Mouse (Mus musculus) skeletal muscle tissue, postnatal 0 days (tissue): ENCODE results near the gene Olfr118. TPM values are rescaled to one million over a fixed set of nuclear protein-coding genes. Genes with fewer than 3 reads are reported as not detected.

Experiments used
- polyA plus RNA-seq: library from polyadenylated mRNA; unstranded; fragments of >200 nt; fragmentation: Nextera tagmentation; extraction: Ambion mirVana; gene quantifications from 2 replicates; pipeline ENCODE4 v1.2.1, GENCODE M21; 2015

The Olfr118 gene
- not detected in 2 replicates for polyA plus RNA-seq

GRCm38 (mm10) chr17:37666688-37667087 lies at the start of gene Olfr118:
Gene Olfr118 (plus strand): TSS chr17:37666988.

DNA sequence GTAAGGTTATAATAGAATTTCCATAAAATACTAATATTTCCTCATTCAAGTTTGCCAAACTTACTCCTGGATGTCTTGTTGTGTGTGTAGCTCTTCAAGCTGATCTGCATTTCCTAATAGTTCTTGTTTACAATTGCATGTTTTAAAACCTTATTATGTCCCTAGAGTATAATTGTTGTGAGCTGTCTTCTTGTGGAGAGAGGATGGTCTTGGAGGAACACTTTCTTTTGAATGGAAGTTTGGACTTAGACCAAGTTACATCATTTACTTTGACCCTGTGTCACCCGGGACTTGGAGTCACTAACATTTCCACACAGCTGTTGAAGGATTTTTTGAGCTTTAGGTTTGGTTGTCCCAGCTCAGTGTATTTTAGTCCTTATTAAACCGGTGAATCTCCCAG lies 39.8 kb upstream of the Olfr118 start, which contains the start of the genes Olfr115 and Olfr116:
Olfr115 (minus strand) TSS at position 101 of the 400 bp plus-strand sequence.
Olfr116 (minus strand) TSS at position 191 of the 400 bp plus-strand sequence.

GRCm38 (mm10) chr17:37663682-37664081 lies 3.1 kb upstream of the Olfr118 start, which contains the start of gene Olfr117:
Gene Olfr117 (minus strand): TSS chr17:37663782.

DNA sequence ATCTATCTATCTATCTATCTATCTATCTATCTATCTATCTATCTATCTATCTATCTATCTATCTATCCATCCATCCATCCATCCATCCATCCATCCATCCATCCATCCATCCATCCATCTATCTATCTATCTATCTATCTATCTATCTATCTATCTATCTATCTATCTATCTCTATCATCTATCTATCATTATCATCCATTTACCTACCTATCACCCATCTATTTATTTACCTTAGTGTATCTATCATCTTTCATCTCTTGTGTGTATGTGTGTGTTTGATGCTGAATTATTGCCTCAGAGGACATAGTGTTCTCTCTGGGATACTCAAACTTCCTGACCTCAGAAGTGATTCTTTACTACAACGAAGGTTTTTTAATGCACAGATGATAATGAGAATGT lies 29.5 kb downstream of the Olfr118 start, which contains the start of gene Olfr119:
Olfr119 (plus strand) TSS at position 301 of the 400 bp plus-strand sequence.

DNA sequence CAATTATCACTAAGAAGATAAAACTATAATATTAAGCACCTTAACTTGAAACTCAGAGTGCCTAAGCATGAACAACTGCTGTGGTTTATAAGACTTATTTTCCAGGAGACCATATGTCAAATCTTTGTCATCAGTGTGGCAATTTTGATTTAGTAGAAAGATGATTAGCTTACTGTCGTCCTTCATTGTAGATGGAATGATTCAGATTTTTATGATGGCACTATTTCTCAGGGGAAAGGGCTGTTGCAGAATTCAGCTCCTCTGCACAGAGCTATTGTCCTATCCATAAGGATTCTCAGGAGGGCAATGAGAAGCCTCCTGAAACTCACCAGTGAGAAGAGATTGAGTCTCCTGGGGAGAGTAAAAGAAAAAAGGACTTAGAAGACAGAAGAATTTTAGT lies 54.7 kb downstream of the Olfr118 start, which contains the start of gene Olfr120:
Olfr120 (plus strand) TSS at position 301 of the 400 bp plus-strand sequence.

Other genes starting within 250 kb of the Olfr118 start
- gene Olfr108, start 221.5 kb upstream of the Olfr118 start, polyA plus RNA-seq, result not detected in 2 replicates
- not detected in 2 replicates for gene Olfr109, start 208.1 kb upstream of the Olfr118 start, polyA plus RNA-seq
- not detected in 2 replicates for gene H2-M2, start 183.4 kb upstream of the Olfr118 start, polyA plus RNA-seq
- gene Olfr110, start 174.5 kb upstream of the Olfr118 start, polyA plus RNA-seq, result not detected in 2 replicates
- gene Olfr111, start 159.0 kb upstream of the Olfr118 start, polyA plus RNA-seq, result not detected in 2 replicates
- not detected in 2 replicates for gene Olfr112, start 97.5 kb upstream of the Olfr118 start, polyA plus RNA-seq
- gene Olfr113, start 89.3 kb upstream of the Olfr118 start, polyA plus RNA-seq, result not detected in 2 replicates
- gene Olfr114, start 74.2 kb upstream of the Olfr118 start, polyA plus RNA-seq, result not detected in 2 replicates
- gene Olfr115, start 39.9 kb upstream of the Olfr118 start, polyA plus RNA-seq, result not detected in 2 replicates
- gene Olfr116, start 39.8 kb upstream of the Olfr118 start, polyA plus RNA-seq, result not detected in 2 replicates
- not detected in 2 replicates for gene Olfr117, start 3.2 kb upstream of the Olfr118 start, polyA plus RNA-seq
- not detected in 2 replicates for gene Olfr119, start 29.6 kb downstream of the Olfr118 start, polyA plus RNA-seq
- not detected in 2 replicates for gene Olfr120, start 54.8 kb downstream of the Olfr118 start, polyA plus RNA-seq
- gene Olfr121, start 81.9 kb downstream of the Olfr118 start, polyA plus RNA-seq, result not detected in 2 replicates
- not detected in 2 replicates for gene Olfr122, start 101.6 kb downstream of the Olfr118 start, polyA plus RNA-seq
- not detected in 2 replicates for gene Olfr123, start 126.5 kb downstream of the Olfr118 start, polyA plus RNA-seq
- not detected in 2 replicates for gene Olfr124, start 132.9 kb downstream of the Olfr118 start, polyA plus RNA-seq
- not detected in 2 replicates for gene Olfr125, start 166.0 kb downstream of the Olfr118 start, polyA plus RNA-seq
- gene Olfr126, start 180.5 kb downstream of the Olfr118 start, polyA plus RNA-seq, result not detected in 2 replicates
- not detected in 2 replicates for gene Olfr127, start 233.4 kb downstream of the Olfr118 start, polyA plus RNA-seq